Mouse (Mus musculus): Measurements from ENCODE around the gene Tmem160. TPM values are rescaled to one million over a fixed set of nuclear protein-coding genes. Genes with fewer than 3 reads are reported as not detected.

Tmem160 gene
- polyA plus RNA-seq, 1 experiment from 2014 or later, result 75.4 TPM

DNA sequence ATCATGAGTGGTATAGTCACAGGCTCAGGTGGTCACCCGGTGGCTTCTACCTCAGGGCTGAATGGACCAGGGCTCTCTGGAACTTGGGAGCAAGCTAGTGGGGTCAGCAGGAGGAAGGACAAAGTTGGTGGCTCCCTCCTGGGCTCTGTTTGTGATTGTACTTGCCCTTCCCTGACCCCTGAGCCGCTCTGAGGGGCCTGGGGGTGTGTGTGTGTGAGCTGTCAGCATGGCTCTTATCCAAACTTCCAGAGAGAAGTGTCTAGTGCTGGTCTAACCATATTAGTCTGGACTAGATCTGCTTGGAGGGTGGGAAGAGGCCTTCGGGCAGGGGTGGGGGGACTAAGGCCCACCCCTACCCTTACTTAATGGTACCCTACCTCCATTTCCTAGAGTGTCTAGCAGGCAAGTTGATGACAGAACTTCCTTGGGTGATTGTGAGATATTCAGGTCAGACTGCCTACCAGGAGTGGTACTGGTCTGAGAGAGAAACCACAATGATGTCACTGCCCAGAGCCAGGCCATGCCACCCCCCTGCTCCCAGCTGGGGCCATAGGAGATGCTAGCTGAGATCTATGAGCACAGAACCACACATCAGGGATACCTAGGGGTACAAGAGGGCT is 19.1 kb upstream of the Tmem160 start:
- Histone ChIP-seq H3K9ac (no peak overlapping the region), H3K4me1 (replicated peaks; ENCODE audit: control insufficient read depth, insufficient read depth, low read length) (no peaks in the 10 kb centered on the region), H3K36me3 (replicated peaks; ENCODE audit: control insufficient read depth, insufficient read depth) (peaks cover 86% of the 10 kb centered on the region), H3K27me3 (ENCODE audit: control insufficient read depth, insufficient read depth, low read length) (no peaks in the 10 kb centered on the region), H3K9me3 (ENCODE audit: control insufficient read depth, low read length) (no peaks in the 10 kb centered on the region), H3K4me3 (replicated peaks; ENCODE audit: low read length) (no peak overlapping the region), H3K4me2 (replicated peaks) (no peak overlapping the region), H3K27ac (no peak overlapping the region)
- WGBS, result 93% methylated on average over 3 of the region's 3 CpGs
- ATAC-seq (ENCODE audit: low FRiP score) (no peak), DNase-seq (ENCODE audit: low spot score) (no peak)

DNA sequence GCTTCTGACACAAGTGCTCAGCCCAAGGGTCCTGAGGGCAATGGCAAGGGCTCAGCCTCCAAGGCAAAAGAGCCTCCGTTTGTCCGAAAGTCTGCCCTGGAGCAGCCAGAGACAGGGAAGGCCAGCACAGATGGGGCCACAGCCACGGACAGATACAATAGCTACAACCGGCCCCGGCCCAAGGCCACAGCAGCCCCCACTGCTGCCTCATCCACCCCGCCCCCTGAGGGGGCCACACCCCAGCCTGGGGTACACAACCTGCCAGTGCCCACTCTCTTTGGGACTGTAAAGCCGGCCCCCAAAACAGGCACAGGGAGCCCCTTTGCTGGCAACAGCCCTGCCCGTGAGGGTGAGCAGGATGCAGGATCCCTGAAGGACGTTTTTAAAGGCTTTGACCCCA is 17.5 kb upstream of the Tmem160 start:
- Histone ChIP-seq H3K9ac (no peak overlapping the region), H3K27me3 (ENCODE audit: control insufficient read depth, insufficient read depth, low read length) (no peaks in the 10 kb centered on the region), H3K4me1 (replicated peaks; ENCODE audit: control insufficient read depth, insufficient read depth, low read length) (no peaks in the 10 kb centered on the region), H3K4me3 (replicated peaks; ENCODE audit: low read length) (no peak overlapping the region), H3K36me3 (replicated peaks; ENCODE audit: control insufficient read depth, insufficient read depth) (peaks cover 69% of the 10 kb centered on the region), H3K27ac (no peak overlapping the region), H3K9me3 (ENCODE audit: control insufficient read depth, low read length) (no peaks in the 10 kb centered on the region), H3K4me2 (replicated peaks) (no peak overlapping the region)
- WGBS, result 94% methylated on average over 9 of the region's 9 CpGs
- ATAC-seq (ENCODE audit: low FRiP score), result no peak
- DNase-seq (ENCODE audit: low spot score), result no peak

DNA sequence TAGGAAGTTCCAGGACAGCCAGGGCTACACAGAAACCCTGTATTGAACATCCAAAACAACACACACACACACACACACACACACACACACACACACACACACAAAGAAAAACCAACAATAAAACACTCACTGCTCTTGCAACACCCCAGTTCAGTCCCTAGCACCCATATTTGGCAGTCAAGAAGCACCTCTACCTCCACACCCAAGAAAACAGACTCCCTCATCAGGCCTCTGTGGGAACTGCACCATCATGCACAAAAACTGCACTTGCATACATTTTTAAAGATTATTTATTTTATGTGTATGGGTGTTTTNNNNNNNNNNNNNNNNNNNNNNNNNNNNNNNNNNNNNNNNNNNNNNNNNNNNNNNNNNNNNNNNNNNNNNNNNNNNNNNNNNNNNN is 11.3 kb upstream of the Tmem160 start:
- ATAC-seq (ENCODE audit: low FRiP score) (no peak), DNase-seq (ENCODE audit: low spot score) (no peak)
- H3K4me2 ChIP-seq (replicated peaks), result no peak overlapping the region
- H3K9me3 ChIP-seq (ENCODE audit: control insufficient read depth, low read length), result no peaks in the 10 kb centered on the region
- no peaks in the 10 kb centered on the region for H3K4me1 ChIP-seq (replicated peaks; ENCODE audit: control insufficient read depth, insufficient read depth, low read length)
- H3K27ac ChIP-seq, result no peak overlapping the region
- H3K27me3 ChIP-seq (ENCODE audit: control insufficient read depth, insufficient read depth, low read length), result no peaks in the 10 kb centered on the region
- H3K4me3 ChIP-seq (replicated peaks; ENCODE audit: low read length), result no peak overlapping the region
- H3K9ac ChIP-seq, result no peak overlapping the region
- H3K36me3 ChIP-seq (replicated peaks; ENCODE audit: control insufficient read depth, insufficient read depth), result peaks cover 8% of the 10 kb centered on the region

GRCm38 (mm10) chr7:16451656-16452055 is 923 bp upstream of the Tmem160 start:
- Histone ChIP-seq H3K4me1 (replicated peaks; ENCODE audit: control insufficient read depth, insufficient read depth, low read length) (peaks cover 8% of the 10 kb centered on the region; the same call in 1 of the 2 replicates), H3K4me3 (replicated peaks; ENCODE audit: low read length) (no peak overlapping the region), H3K27me3 (ENCODE audit: control insufficient read depth, insufficient read depth, low read length) (no peaks in the 10 kb centered on the region), H3K27ac (no peak overlapping the region), H3K36me3 (replicated peaks; ENCODE audit: control insufficient read depth, insufficient read depth) (peaks cover 7% of the 10 kb centered on the region), H3K4me2 (replicated peaks) (no peak overlapping the region), H3K9ac (no peak overlapping the region), H3K9me3 (ENCODE audit: control insufficient read depth, low read length) (no peaks in the 10 kb centered on the region)
- DNase-seq (ENCODE audit: low spot score) (no peak), ATAC-seq (ENCODE audit: low FRiP score) (no peak)
- 84% methylated on average over 6 of the region's 6 CpGs for WGBS

- DNase-seq (ENCODE audit: low spot score), result peak; percentile 75
- no peaks in the 10 kb centered on the region for H3K27me3 ChIP-seq (ENCODE audit: control insufficient read depth, insufficient read depth, low read length)
- peaks cover 8% of the 10 kb centered on the region; the same call in 1 of the 2 replicates for H3K4me1 ChIP-seq (replicated peaks; ENCODE audit: control insufficient read depth, insufficient read depth, low read length)
- WGBS, result under 1% methylated on average over 23 of the region's 23 CpGs
- no peaks in the 10 kb centered on the region for H3K9me3 ChIP-seq (ENCODE audit: control insufficient read depth, low read length)
- peaks cover 7% of the 10 kb centered on the region for H3K36me3 ChIP-seq (replicated peaks; ENCODE audit: control insufficient read depth, insufficient read depth)
- peak overlapping the region; percentile 66 for H3K27ac ChIP-seq
- ATAC-seq (ENCODE audit: low FRiP score), result peak; percentile 82
- H3K4me2 ChIP-seq (replicated peaks), result peak overlapping the region; percentile 78
- H3K9ac ChIP-seq, result peak overlapping the region; percentile 69
- H3K4me3 ChIP-seq (replicated peaks; ENCODE audit: low read length), result peak overlapping the region; percentile 66
Observed at GRCm38 (mm10) chr7:16453118-16453711, 636 bp downstream of the Tmem160 start.

DNA sequence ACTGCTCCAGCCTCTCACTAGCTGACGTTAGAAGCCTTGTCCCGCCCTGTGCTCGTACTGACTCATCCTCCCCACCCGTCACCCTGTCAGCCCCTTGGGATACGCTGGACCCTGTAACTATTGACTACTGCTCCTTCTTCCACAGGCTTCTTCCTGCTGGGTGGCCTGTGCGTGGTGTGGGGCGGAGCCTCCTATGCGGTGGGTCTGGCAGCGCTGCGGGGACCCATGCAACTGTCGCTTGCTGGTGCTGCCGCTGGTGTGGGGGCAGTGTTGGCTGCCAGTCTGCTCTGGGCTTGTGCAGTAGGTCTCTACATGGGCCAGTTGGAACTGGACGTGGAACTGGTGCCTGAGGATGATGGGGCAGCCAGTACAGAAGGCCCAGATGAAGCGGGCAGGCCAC is 2.4 kb downstream of the Tmem160 start:
- H3K36me3 ChIP-seq (replicated peaks; ENCODE audit: control insufficient read depth, insufficient read depth), result peaks cover 7% of the 10 kb centered on the region
- no peak overlapping the region for H3K27ac ChIP-seq
- H3K4me3 ChIP-seq (replicated peaks; ENCODE audit: low read length), result no peak overlapping the region
- H3K4me1 ChIP-seq (replicated peaks; ENCODE audit: control insufficient read depth, insufficient read depth, low read length), result peaks cover 8% of the 10 kb centered on the region; the same call in 1 of the 2 replicates
- ATAC-seq (ENCODE audit: low FRiP score) (no peak), DNase-seq (ENCODE audit: low spot score) (no peak)
- H3K4me2 ChIP-seq (replicated peaks), result no peak overlapping the region
- no peak overlapping the region for H3K9ac ChIP-seq
- no peaks in the 10 kb centered on the region for H3K27me3 ChIP-seq (ENCODE audit: control insufficient read depth, insufficient read depth, low read length)
- WGBS, result 93% methylated on average over 14 of the region's 14 CpGs
- H3K9me3 ChIP-seq (ENCODE audit: control insufficient read depth, low read length), result no peaks in the 10 kb centered on the region

- no peak overlapping the region for H3K9ac ChIP-seq
- 87% methylated on average over 5 of the region's 5 CpGs for WGBS
- DNase-seq (ENCODE audit: low spot score), result no peak
Observed at GRCm38 (mm10) chr7:16456289-16456688, 3.7 kb downstream of the Tmem160 start.

DNA sequence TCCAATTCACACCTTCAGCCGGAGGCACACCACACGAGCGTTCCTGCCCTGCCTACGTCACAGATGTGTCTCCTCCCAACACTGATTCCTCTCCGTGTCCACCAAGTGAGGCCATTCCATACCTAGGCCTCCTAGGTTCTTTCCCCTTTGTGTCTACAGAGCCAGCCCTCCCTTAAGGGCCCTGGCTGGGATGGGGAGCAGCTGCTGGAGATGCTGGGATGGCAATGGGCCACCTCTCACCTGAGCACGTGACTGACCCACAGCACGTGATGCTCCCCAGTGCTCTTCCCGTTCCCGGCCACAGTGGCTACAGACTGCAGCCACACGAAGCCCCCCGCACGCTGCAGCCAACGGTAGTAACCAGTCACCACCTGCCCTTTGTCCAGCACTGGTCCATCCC is 8.0 kb downstream of the Tmem160 start:
- Histone ChIP-seq H3K4me2 (replicated peaks) (no peak overlapping the region), H3K4me3 (replicated peaks; ENCODE audit: low read length) (no peak overlapping the region), H3K27me3 (ENCODE audit: control insufficient read depth, insufficient read depth, low read length) (no peaks in the 10 kb centered on the region), H3K4me1 (replicated peaks; ENCODE audit: control insufficient read depth, insufficient read depth, low read length) (no peaks in the 10 kb centered on the region), H3K36me3 (replicated peaks; ENCODE audit: control insufficient read depth, insufficient read depth) (peaks cover 2% of the 10 kb centered on the region), H3K27ac (no peak overlapping the region), H3K9ac (no peak overlapping the region), H3K9me3 (ENCODE audit: control insufficient read depth, low read length) (no peaks in the 10 kb centered on the region)
- ATAC-seq (ENCODE audit: low FRiP score) (no peak), DNase-seq (ENCODE audit: low spot score) (no peak)
- 70% methylated on average over 13 of the region's 13 CpGs for WGBS

More at GRCm38 (mm10) chr7:16456289-16456688, 3.7 kb downstream of the Tmem160 start:
- no peak for ATAC-seq (ENCODE audit: low FRiP score)
- Histone ChIP-seq H3K36me3 (replicated peaks; ENCODE audit: control insufficient read depth, insufficient read depth) (peaks cover 7% of the 10 kb centered on the region), H3K27me3 (ENCODE audit: control insufficient read depth, insufficient read depth, low read length) (no peaks in the 10 kb centered on the region), H3K4me1 (replicated peaks; ENCODE audit: control insufficient read depth, insufficient read depth, low read length) (peaks cover 8% of the 10 kb centered on the region; the same call in 1 of the 2 replicates), H3K4me3 (replicated peaks; ENCODE audit: low read length) (no peak overlapping the region), H3K9me3 (ENCODE audit: control insufficient read depth, low read length) (no peaks in the 10 kb centered on the region), H3K4me2 (replicated peaks) (no peak overlapping the region), H3K27ac (no peak overlapping the region)

GRCm38 (mm10) chr7:16461151-16461550 is 8.6 kb downstream of the Tmem160 start:
- Histone ChIP-seq H3K4me1 (replicated peaks; ENCODE audit: control insufficient read depth, insufficient read depth, low read length) (no peaks in the 10 kb centered on the region), H3K27ac (no peak overlapping the region), H3K9ac (no peak overlapping the region), H3K36me3 (replicated peaks; ENCODE audit: control insufficient read depth, insufficient read depth) (no peaks in the 10 kb centered on the region; the same call in none of the 2 replicates), H3K4me3 (replicated peaks; ENCODE audit: low read length) (no peak overlapping the region), H3K27me3 (ENCODE audit: control insufficient read depth, insufficient read depth, low read length) (no peaks in the 10 kb centered on the region), H3K9me3 (ENCODE audit: control insufficient read depth, low read length) (no peaks in the 10 kb centered on the region), H3K4me2 (replicated peaks) (no peak overlapping the region)
- 57% methylated on average over 6 of the region's 6 CpGs for WGBS
- DNase-seq (ENCODE audit: low spot score) (no peak), ATAC-seq (ENCODE audit: low FRiP score) (no peak)
